Mouse (Mus musculus) liver, embryonic 14.5 days (tissue): Measurements from ENCODE around the gene Map1lc3b. TPM values are rescaled to one million over a fixed set of nuclear protein-coding genes. Genes with fewer than 3 reads are reported as not detected.
A peak's percentile ranks its signal among the peaks of the same experiment; 100 is the strongest.

Experiments used
- ATAC-seq: fragments of 200-750 bp; cut with Nextera tagmentation; 2 replicates; pipeline ENCODE4 v1.8.0; 2017; ENCODE audit warnings: moderate number of reproducible peaks, mild to moderate bottlenecking, moderate library complexity; ENCODE audit not compliant: insufficient read depth
- DNase-seq, 3 experiments: peaks; one replicate each; pipeline ENCODE4 v3.0.0-alpha.2; 2012 to 2013; ENCODE audit warnings: low read depth in 3 of 3, low spot score in 3 of 3
- H3K27ac ChIP-seq: fragments of 300-500 bp; sonication (generic); 2 replicates; pipeline ENCODE4 v1.5.1; 2014; ENCODE audit warnings: moderate library complexity, mild to moderate bottlenecking, control low read depth, inconsistent platforms
- H3K27me3 ChIP-seq: fragments of 300-500 bp; sonication (generic); 2 replicates; pipeline ENCODE4 v1.6.1; 2014; ENCODE audit warnings: mild to moderate bottlenecking, low read length, moderate library complexity; ENCODE audit not compliant: control insufficient read depth, insufficient read depth
- H3K36me3 ChIP-seq: fragments of 300-500 bp; sonication (generic); replicated peaks from 2 replicates; pipeline ENCODE4 v1.6.1; 2014; ENCODE audit warnings: low read depth; ENCODE audit not compliant: control insufficient read depth, insufficient read depth
- H3K4me1 ChIP-seq, 2 experiments: fragments of 200-500 bp in 1 of 2; fragments of 300-500 bp in 1 of 2; sonication (generic) in 1 of 2; replicated peaks; 2 replicates each; pipeline ENCODE4 v1.6.1; 2012 to 2014; ENCODE audit warnings: antibody characterized with exemption in 1 of 2, inconsistent platforms in 1 of 2, low read length in 1 of 2; ENCODE audit not compliant: control insufficient read depth in 2 of 2, insufficient read depth in 2 of 2
- H3K4me2 ChIP-seq: fragments of 300-500 bp; sonication (generic); 2 replicates; pipeline ENCODE4 v1.6.1; 2014; ENCODE audit warnings: low read depth, mild to moderate bottlenecking, control low read depth, moderate library complexity
- H3K4me3 ChIP-seq, 2 experiments: fragments of 200-500 bp in 1 of 2; fragments of 300-500 bp in 1 of 2; sonication (generic) in 1 of 2; 2 replicates each; pipeline ENCODE4 v1.5.1; 2012 to 2014; ENCODE audit warnings: low read depth in 2 of 2, low read length in 2 of 2, mild to moderate bottlenecking in 2 of 2, control low read depth in 1 of 2, inconsistent platforms in 1 of 2, moderate library complexity in 1 of 2; ENCODE audit not compliant: insufficient read depth in 1 of 2
- H3K9ac ChIP-seq: fragments of 300-500 bp; sonication (generic); replicated peaks from 2 replicates; pipeline ENCODE4 v1.6.1; 2014; ENCODE audit warnings: mild to moderate bottlenecking, control low read depth, moderate library complexity
- H3K9me3 ChIP-seq: fragments of 300-500 bp; sonication (generic); 2 replicates; pipeline ENCODE4 v1.6.1; 2016; ENCODE audit warnings: low read length, mixed read lengths; ENCODE audit not compliant: control insufficient read depth
- CTCF ChIP-seq: IDR thresholded peaks from 2 replicates; pipeline ENCODE4 v1.5.1; 2016; ENCODE audit warnings: antibody characterized with exemption, low read depth, control low read depth
- EP300 ChIP-seq: IDR thresholded peaks from 2 replicates; pipeline ENCODE4 v1.6.1; 2016; ENCODE audit warnings: antibody characterized with exemption, low read depth
- WGBS: fragments of 180-500 bp; shearing (Covaris S2); extraction: QIAGEN DNeasy Blood & Tissue Kit; methylation state at CpG from one replicate; pipeline ENCODE4 v1.1.7; 2014; ENCODE audit not compliant: insufficient replicate concordance; 5-methylcytosine and 5-hydroxymethylcytosine counted together
- polyA plus RNA-seq, 2 experiments: library from polyadenylated mRNA; depleted of rRNA in 1 of 2; stranded (reverse) in 1 of 2; unstranded in 1 of 2; fragments of >200 nt; fragmentation: Nextera tagmentation in 1 of 2; extraction: Ambion mirVana in 1 of 2; gene quantifications; 2 replicates each; pipeline versions ENCODE4 v1.2.1 to v1.2.3; 2012 to 2014

The Map1lc3b gene
- polyA plus RNA-seq, 2 experiments: 20.9 to 147 TPM

DNA sequence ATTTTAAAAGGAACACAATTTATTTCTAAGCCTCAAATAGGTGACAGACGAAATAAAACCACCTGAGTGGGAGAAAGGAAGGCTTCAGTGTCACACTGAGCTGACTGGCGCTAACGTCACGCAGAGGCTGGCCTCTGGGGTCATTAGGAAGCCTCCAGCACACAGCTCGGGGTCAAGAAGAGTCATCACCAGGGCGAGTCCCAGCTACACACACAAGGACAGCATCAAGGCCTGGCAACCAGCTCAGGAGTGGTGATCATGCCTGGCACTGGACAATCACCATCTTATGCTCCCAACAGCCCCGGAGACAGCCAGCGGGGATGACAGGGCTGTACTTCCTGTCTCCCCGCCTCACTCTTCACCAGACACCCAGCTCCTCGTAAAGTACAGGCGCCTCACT lies 32.4 kb upstream of the Map1lc3b start:
- Histone ChIP-seq H3K4me3 (no peak overlapping the region), H3K27me3 (no peaks in the 10 kb centered on the region), H3K4me2 (no peak overlapping the region), H3K36me3 (peaks cover 2% of the 10 kb centered on the region; the same call in 1 of the 2 replicates), H3K27ac (no peak overlapping the region), H3K9ac (no peak overlapping the region), H3K4me1 (no peaks in the 10 kb centered on the region), H3K9me3 (no peaks in the 10 kb centered on the region)
- TF ChIP-seq EP300 (no peak), CTCF (no peak)
- 81% methylated on average over 11 of the region's 11 CpGs for WGBS
- no peak for DNase-seq
- ATAC-seq: no peak

DNA sequence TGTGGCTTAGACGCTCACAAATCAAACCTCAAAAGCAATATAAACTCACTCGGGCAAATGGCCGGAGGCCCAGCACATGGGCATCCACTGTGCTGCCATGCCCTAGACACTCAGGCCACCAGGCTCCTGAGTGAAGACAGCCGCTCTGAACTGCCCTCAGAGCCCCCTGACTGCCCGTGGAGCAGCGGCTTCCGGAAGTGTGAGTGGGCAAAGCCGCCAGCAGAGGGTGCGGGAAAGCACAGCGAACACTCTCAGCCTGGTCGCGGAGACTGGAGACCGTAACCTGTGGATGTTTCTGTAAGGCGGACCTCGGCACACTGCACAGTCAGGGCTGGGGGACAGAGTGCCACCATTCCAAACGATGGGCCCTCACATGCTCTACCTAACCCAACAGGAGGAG lies 31.6 kb upstream of the Map1lc3b start:
- no peak overlapping the region for H3K4me3 ChIP-seq
- DNase-seq: no peak
- H3K36me3 ChIP-seq: no peaks in the 10 kb centered on the region
- TF ChIP-seq CTCF: peak; percentile 30; the same call in 1 of the 2 replicates
- TF ChIP-seq EP300: no peak
- H3K4me2 ChIP-seq: no peak overlapping the region
- H3K9ac ChIP-seq: no peak overlapping the region
- no peaks in the 10 kb centered on the region for H3K27me3 ChIP-seq
- no peak overlapping the region for H3K27ac ChIP-seq
- no peak for ATAC-seq
- H3K4me1 ChIP-seq: no peaks in the 10 kb centered on the region
- 85% methylated on average over 16 of the region's 16 CpGs for WGBS
- no peaks in the 10 kb centered on the region for H3K9me3 ChIP-seq

DNA sequence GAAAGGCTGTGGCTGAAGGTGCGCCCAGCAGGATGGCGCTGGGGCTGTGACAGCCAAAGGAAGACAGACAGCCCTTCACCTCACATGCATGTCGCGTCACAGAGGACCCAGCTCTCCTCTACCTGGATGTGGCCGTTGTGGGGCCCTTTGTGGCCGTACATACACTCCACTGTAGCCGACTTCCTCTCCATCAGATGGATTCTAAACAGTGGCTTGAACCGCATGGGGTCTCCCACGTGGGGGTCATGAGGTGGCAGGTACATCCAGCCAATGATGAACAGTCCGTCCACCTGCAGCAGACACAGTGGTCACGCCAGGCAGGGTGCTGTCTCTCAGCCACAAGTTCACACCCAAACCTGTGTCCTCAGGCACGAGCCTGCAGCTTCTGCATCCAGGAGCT lies 30.4 kb upstream of the Map1lc3b start:
- no peak overlapping the region for H3K4me3 ChIP-seq
- no peaks in the 10 kb centered on the region for H3K4me1 ChIP-seq
- H3K4me2 ChIP-seq: no peak overlapping the region
- no peaks in the 10 kb centered on the region for H3K27me3 ChIP-seq
- H3K36me3 ChIP-seq: no peaks in the 10 kb centered on the region
- no peaks in the 10 kb centered on the region for H3K9me3 ChIP-seq
- no peak overlapping the region for H3K9ac ChIP-seq
- ATAC-seq (no peak), DNase-seq (no peak)
- H3K27ac ChIP-seq: no peak overlapping the region
- TF ChIP-seq EP300: no peak
- TF ChIP-seq CTCF: no peak
- WGBS: 83% methylated on average over 12 of the region's 12 CpGs

DNA sequence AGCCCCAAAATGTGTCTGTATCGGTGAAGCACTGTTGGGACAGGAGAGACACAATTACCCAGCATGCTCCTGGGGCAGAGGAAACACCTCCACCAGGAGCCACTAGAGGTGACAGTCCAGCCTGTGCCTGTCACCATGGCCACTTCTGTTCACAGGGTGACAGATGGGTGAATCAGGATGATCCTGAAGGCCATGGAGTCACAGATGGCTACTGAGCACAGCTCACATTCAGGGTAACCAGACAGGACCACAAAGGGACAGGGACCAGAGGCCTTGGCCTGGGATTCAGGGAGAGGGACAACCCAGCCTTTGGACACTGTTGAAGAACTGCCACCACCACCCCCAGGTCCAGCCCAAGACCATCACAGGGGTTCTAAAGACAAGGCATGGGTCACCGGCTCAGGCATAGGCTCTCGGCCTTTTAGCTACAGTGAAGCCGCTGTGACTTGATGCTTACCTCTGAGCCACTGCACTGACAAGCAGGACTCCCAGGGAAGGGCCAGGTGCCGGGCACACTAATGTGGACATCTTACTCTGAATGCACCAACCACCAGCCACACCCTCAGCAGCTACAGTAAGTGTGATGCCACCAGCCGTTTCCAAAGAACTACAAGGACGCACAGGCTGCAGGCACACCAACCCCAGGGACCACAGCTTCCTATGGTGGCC lies 29.6 kb upstream of the Map1lc3b start:
- no peak overlapping the region for H3K4me2 ChIP-seq
- no peaks in the 10 kb centered on the region for H3K9me3 ChIP-seq
- TF ChIP-seq EP300 (no peak), CTCF (no peak)
- H3K27ac ChIP-seq: no peak overlapping the region
- ATAC-seq (no peak), DNase-seq (no peak)
- H3K4me3 ChIP-seq: no peak overlapping the region
- H3K36me3 ChIP-seq: no peaks in the 10 kb centered on the region
- no peaks in the 10 kb centered on the region for H3K4me1 ChIP-seq
- no peak overlapping the region for H3K9ac ChIP-seq
- WGBS: 77% methylated on average over 7 of the region's 7 CpGs
- no peaks in the 10 kb centered on the region for H3K27me3 ChIP-seq

DNA sequence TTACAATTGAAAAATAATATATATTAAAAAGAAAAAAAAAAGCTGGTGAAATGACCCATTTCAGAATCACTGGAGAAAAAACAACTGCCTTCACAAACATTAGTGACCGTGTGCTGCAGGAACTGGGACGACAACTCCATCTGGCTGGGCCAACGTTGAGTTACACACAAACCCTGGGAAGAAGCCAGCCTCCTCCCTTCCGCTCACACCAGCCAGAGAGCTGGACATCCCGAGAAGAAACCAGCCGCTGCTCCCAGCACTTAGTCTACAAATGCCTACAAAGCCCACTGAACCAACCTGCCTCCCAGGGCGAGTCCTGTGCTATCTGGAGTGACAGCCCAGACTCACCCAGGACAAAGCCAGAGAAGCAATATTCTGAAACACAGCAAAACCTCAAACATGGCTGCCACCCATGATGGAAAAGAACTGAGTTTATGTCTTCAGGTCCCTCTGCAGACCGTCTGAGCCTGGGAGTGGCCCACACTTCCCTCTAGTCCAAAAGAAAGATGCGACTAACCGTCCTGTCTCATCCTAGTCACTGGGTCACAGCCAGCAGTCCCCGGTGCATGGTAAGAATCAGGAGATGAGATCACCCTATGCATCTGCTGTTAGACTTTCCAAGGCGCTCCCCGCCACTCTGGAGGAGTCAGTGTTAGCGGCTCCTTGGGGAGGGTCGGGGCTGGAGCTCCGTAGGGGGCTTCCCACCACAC lies 28.4 kb upstream of the Map1lc3b start:
- Histone ChIP-seq H3K27ac (no peak overlapping the region), H3K9me3 (no peaks in the 10 kb centered on the region), H3K36me3 (no peaks in the 10 kb centered on the region), H3K4me2 (no peak overlapping the region), H3K9ac (no peak overlapping the region), H3K4me3 (no peak overlapping the region), H3K4me1 (no peaks in the 10 kb centered on the region), H3K27me3 (no peaks in the 10 kb centered on the region)
- WGBS: 73% methylated on average over 16 of the region's 16 CpGs
- ATAC-seq (no peak), DNase-seq (no peak)
- TF ChIP-seq CTCF: no peak
- no peak for TF ChIP-seq EP300
